Mouse (Mus musculus) urinary bladder, postnatal 10 days (tissue): Measurements from ENCODE around the gene Snx5.

Experiments used
- DNase-seq: peaks from one replicate; pipeline ENCODE4 v3.0.0; 2022; ENCODE audit warnings: low spot score

The Snx5 gene

DNA sequence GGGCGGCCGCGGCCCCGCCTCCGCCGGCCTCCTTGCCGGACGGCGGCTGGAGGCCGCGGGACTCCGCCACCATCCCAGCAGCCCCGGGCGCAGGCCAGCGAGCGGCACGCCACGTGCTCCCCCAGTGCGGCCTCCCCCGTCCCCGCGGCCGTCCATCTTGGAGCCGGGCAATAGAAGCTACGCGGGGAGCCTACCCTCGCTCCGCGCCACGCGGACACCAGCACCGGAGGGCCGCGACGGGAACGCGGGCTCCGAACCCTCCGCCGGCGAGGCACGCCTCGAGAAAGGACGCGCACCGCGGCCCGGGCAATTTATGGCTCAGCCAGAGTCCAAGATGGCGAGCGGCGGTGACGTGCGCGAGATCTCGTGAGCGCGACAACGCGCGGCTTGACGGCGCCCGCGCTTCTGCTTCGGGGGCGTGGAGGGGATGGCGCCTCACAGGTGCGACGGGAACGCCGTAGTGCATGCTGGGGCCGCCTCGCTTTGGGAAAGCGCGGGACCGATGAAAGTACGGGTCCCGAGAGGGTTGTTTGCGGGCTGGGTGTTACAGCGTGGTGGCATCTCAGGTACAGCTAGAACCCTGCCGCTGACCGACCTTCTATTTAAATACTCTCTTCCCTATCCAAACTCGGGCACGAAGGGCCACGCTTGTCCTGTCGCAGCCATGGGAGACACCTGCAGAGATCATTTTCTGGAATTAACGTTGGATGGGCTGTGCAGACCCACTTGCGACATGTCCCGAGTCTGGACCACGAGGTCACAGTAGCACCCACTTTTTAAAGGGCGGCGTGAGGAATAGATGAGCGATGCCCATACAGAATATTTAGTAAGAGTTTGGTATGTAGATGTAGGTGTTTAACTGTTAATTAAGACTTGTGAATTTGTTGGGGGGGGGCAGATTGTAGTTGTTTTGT is at the start of gene Snx5, which contains the start of gene Mgme1:
Gene Snx5 (minus strand): TSS at position 400 of the 914 bp plus-strand sequence.
Gene Mgme1 (plus strand): TSS at position 157 of the 914 bp plus-strand sequence.
- peak; percentile 75 for DNase-seq

DNA sequence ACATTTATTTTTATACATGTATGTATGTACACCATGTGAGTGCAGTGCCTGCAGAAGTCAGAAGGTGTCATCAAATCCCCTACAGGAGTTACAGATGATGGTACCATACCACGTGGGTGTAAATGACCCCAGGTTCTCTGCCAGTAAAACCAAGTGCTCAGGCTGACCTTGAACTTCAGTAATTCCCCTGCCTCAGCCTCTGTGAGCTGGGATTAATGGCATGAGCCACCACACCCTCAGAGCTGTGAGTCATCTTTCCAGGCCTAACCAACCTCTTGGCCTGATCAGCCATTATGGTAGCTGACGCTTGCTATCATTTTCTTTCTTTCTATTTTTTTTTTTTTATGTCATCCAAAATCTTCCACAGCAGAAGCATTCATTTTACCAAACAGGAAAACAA is 40.7 kb upstream of the Snx5 start:
- DNase-seq: no peak

DNA sequence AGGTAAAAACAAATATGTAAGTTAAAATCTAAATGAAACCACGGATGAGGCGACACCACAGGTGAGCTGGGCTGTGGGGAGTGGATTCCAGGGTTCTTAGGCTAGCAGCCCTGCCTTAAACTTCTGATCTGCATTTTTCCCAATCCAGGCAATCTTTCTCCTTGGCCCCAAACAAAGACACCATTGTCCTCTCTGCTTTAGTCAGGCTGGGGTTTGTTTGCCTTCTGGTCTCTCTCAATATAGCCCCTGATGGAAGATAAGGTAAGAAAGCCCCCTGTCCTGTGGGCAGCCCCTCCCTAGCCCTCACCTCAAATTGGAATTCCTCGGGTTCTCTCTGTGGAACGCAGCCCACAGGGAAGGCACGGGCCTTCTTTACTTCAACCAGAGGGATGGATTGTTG is 39.6 kb upstream of the Snx5 start:
- no peak for DNase-seq

DNA sequence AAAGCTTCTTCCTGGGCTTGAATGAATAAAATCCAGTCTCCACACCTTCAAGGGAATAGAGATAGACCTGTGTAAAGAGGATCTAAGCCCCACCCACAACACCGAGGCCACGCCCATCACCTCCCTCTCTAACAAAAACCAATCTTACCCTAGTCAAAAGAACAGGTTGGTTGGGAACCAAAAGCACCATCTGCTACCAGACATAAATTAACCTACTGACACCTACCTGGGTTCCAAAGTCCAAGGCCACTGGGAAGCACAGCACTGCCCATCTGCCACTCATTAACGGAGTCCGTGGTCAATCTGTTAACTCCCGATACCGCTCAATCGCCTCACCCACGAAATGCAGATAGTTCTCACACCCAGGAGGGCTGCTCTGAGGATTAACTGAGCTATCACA is 37.9 kb upstream of the Snx5 start:
- no peak for DNase-seq

GRCm38 (mm10) chr2:144305721-144306294 is 35.1 kb upstream of the Snx5 start:
- no peak for DNase-seq

GRCm38 (mm10) chr2:144301101-144301500 is 30.4 kb upstream of the Snx5 start:
- no peak for DNase-seq

GRCm38 (mm10) chr2:144299749-144300669 is 29.3 kb upstream of the Snx5 start:
- DNase-seq: no peak

GRCm38 (mm10) chr2:144295145-144295735 is 24.5 kb upstream of the Snx5 start:
- no peak for DNase-seq

DNA sequence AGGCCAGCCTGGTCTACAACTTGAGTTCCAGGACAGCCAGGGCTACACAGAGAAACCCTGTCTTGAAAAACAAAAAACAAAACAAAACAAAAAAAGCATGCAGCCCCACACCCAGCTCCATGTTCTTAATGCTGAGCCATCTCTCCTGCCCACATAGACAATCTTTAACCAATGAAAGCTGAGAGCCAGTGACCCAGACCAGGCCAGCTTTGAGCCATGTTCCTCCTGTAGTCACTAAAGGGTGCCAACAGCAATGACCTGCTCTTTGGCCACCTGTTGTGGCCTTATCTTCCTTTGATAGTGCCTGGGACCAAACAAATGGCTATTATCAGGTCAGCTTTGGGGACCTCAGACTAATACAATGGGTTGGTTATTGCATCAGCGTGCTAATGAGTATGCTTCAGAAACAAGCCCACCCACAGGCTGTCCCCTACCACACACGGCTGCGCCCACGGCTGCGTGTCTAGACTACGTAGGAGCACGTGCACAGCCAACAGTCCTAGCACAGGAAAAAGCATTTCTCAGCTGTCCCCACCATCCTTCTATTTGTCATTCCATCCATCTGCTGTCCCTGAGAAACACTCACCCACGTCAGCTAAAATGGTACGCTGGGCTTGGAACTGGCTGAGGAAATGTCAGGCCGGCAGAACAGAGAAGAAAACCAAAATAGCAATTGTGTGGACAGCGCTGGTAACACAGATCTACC is 21.0 kb upstream of the Snx5 start:
- DNase-seq: no peak

GRCm38 (mm10) chr2:144290321-144290720 is 19.6 kb upstream of the Snx5 start:
- DNase-seq: no peak

- DNase-seq: no peak
These were observed 10.7 kb upstream of the Snx5 start for GRCm38 (mm10) chr2:144281417-144281816.

DNA sequence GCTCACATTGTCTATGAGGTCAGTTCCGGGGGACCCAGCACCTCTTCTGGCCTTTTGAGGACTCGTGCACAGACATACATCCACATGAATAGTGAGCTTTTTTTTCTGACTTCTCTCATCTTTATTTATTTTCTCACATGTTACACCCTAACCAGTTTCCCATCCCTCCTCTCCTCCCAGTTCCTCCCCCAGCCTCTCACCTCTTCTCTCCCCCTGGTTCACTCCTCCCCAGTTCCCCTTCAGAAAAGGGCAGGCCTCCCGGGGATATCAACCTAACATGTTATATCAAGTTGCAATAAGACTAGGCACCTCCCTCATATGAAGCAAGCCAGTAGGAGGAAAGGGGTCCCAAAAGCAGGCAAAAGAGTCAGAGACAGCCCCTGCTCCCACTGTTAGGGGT is 9.9 kb upstream of the Snx5 start:
- DNase-seq: no peak

DNA sequence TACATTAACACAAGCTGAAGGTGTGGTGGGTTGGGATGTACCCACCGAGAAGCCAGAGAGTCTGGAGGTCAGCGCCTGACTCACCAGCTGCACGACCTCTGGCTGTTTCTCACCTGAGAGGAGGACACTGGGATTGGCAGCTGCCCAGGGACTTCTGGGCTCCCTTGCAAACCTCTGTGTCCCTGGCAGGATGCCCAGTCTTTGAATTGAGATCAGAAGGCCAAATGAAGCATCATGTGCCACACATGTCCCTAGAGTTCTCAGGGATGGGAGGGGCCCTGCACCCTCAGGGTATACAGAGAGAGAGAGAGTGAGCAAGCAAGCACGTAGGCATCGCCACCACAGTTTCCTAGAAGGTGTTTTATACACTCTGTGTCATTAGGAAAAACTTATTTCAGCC is 9.0 kb upstream of the Snx5 start:
- no peak for DNase-seq

- no peak for DNase-seq
These were observed 6.2 kb upstream of the Snx5 start for GRCm38 (mm10) chr2:144276885-144277284.

- no peak for DNase-seq
These were observed 4.0 kb upstream of the Snx5 start for GRCm38 (mm10) chr2:144274741-144275140.

- no peak for DNase-seq
These were observed 1.4 kb upstream of the Snx5 start for GRCm38 (mm10) chr2:144272088-144272487.

- no peak for DNase-seq
These were observed 829 bp downstream of the Snx5 start for GRCm38 (mm10) chr2:144269679-144270475.

- no peak for DNase-seq
These were observed 1.4 kb downstream of the Snx5 start for GRCm38 (mm10) chr2:144269306-144269650.

DNA sequence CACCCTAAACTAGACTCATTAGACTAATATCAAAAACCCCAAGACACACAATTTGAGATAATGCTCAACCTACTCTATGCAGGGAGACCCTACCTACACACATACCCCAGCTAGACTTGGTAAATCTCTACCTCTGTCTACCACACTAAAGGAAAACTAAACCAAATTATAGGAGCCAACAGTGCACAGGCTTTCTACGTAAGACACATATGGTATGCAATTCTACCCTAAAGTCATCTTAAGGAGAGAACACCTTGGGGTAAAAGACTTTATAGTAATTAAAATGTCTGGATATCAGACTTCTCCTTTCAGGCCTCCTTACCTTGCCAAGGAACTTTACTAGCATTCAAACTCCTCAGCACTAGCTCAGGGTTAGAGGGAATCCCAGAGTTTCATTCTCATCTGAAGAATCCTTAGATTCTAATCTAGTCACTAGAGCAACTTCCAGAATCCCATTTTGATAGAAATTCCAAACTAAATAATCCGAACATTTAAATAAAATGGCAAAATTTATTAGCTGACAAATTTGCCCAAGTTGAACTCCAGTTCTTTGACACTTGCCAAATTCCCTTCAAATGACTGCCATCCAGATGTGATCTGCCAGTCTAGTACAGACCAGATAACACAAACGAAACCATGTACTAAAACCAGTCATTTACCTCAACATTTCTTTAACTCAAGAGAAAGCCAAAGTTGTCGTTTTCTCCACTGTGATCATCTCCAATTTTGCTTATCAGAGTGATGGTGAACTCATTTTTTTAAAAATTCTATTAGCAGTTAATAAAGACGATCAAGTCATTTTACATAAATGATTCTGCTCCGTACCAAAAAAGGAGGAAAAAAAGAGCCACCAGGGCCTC is 2.0 kb downstream of the Snx5 start:
- DNase-seq: no peak

DNA sequence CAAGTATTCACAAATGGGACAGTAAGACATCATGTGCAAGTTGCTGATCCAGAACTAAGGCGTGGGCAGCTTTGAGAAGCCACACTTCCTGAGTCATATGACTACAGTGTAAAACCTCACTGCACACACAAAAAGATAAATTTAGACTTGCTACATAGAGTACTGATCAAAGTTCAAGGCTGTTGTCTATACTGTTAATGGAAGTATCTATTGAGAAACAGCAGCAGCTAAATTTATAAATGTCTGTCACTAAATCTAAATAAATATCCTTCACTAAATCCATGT is 3.0 kb downstream of the Snx5 start:
- DNase-seq: no peak
